Mouse (Mus musculus): ENCODE results near the gene Camta1.

DNA sequence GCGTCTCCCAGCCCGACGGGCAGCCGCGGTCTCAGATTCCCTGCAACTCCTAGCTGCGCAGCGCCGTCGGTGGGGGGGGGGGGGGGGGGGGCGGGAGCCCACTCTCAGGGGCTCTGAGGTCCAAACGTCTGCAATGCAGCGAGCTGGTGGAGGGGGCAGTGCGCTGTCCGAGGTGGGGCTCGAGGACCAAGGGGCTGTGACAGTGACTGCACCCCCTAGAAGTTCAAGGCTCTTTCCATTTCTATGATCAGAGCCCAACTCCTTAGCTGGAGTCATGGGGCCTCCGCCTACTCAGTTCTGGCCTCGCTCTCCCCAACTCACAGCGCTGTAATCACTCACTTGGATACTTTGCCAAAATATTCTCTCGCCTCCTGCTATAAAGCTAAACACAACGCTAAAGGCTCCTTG is 752.8 kb downstream of the Camta1 start:
- no peak for TF ChIP-seq POLR2A (IDR thresholded peaks at IDR 0.05; ENCODE audit: control insufficient read depth, extremely low read depth, insufficient read depth, low read length, poor library complexity)
- no peak for TF ChIP-seq CTCF (IDR thresholded peaks at IDR 0.05; ENCODE audit: borderline replicate concordance, control insufficient read depth, extremely low read depth, insufficient read depth, low read length, poor library complexity)
